Mouse (Mus musculus): ENCODE measurements around the gene Chst4.

DNA sequence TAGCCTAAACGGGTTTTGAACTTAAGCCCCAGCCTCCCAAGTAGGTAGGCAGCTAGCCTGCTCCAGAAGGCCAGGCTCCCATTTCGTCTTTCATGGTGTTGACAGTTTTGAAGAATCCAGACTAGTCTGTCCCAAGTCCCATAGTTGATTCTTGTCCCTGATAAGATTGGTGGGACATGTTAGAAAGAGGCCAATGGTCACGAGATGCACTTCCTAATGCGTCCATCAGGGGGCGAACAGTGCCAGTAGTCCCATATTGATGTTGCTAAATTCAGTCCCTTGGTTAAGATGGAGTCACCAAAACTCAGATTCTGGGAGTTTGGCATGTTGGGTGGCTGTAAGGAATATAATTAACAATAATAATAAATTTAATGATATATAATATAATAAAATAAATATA lies 28.7 kb downstream of the Chst4 start:
- TF ChIP-seq CTCF (IDR thresholded peaks at IDR 0.05; ENCODE audit: extremely low read depth, insufficient read length, insufficient replicate concordance, low read depth, low read length) (peak; percentile 53; the same call in 1 of the 2 replicates), POLR2A (IDR thresholded peaks at IDR 0.05; ENCODE audit: low read depth, low read length) (no peak)

Data from small intestine, adult 2 months (tissue).